Mouse (Mus musculus) midbrain, embryonic 16.5 days (tissue): Measurements from ENCODE around the gene St8sia1. TPM values are rescaled to one million over a fixed set of nuclear protein-coding genes. Genes with fewer than 3 reads are reported as not detected.

ENCODE experiments used
- ATAC-seq: fragments of 200-750 bp; cut with Nextera tagmentation; 2 replicates; pipeline ENCODE4 v1.8.0; 2017; ENCODE audit warnings: moderate TSS enrichment
- H3K27ac ChIP-seq: fragments of 300-500 bp; sonication (generic); 2 replicates; pipeline ENCODE4 v1.5.1; 2014; ENCODE audit warnings: mild to moderate bottlenecking, low read length, mixed read lengths
- H3K27me3 ChIP-seq: fragments of 300-500 bp; sonication (generic); 2 replicates; pipeline ENCODE4 v1.6.1; 2014; ENCODE audit warnings: low read depth, low read length, mixed read lengths; ENCODE audit not compliant: control insufficient read depth, insufficient read depth
- H3K36me3 ChIP-seq: fragments of 300-500 bp; sonication (generic); 2 replicates; pipeline ENCODE4 v1.6.1; 2014; ENCODE audit warnings: mild to moderate bottlenecking, low read length, moderate library complexity, mixed read lengths; ENCODE audit not compliant: control insufficient read depth, insufficient read depth
- H3K4me1 ChIP-seq: fragments of 300-500 bp; sonication (generic); 2 replicates; pipeline ENCODE4 v1.6.1; 2014; ENCODE audit warnings: mild to moderate bottlenecking, low read length, mixed read lengths; ENCODE audit not compliant: control insufficient read depth, insufficient read depth
- H3K4me2 ChIP-seq: fragments of 300-500 bp; sonication (generic); 2 replicates; pipeline ENCODE4 v1.6.1; 2014; ENCODE audit warnings: mild to moderate bottlenecking, low read length, mixed read lengths
- H3K4me3 ChIP-seq: fragments of 300-500 bp; sonication (generic); 2 replicates; pipeline ENCODE4 v1.5.1; 2014; ENCODE audit warnings: low read depth, mild to moderate bottlenecking, low read length, moderate library complexity, mixed read lengths
- H3K9ac ChIP-seq: fragments of 300-500 bp; sonication (generic); 2 replicates; pipeline ENCODE4 v1.6.1; 2014; ENCODE audit warnings: low read depth, low read length, mixed read lengths
- H3K9me3 ChIP-seq: fragments of 300-500 bp; sonication (generic); replicated peaks from 2 replicates; pipeline ENCODE4 v1.6.1; 2014; ENCODE audit warnings: mild to moderate bottlenecking, low read length, mixed read lengths; ENCODE audit not compliant: control insufficient read depth, poor library complexity, severe bottlenecking
- WGBS: fragments of 180-500 bp; shearing (Covaris S2); extraction: QIAGEN DNeasy Blood & Tissue Kit; methylation state at CpG from one replicate; pipeline ENCODE4 v1.1.7; 2014; 5-methylcytosine and 5-hydroxymethylcytosine counted together
- polyA plus RNA-seq: library from polyadenylated mRNA; unstranded; fragments of >200 nt; fragmentation: Nextera tagmentation; extraction: Ambion mirVana; gene quantifications from 2 replicates; pipeline ENCODE4 v1.2.1, GENCODE M21; 2015

St8sia1 gene
- polyA plus RNA-seq, 1 experiment from 2014 or later = 7.5 TPM

GRCm38 (mm10) chr6:142804402-142804801 lies 159.8 kb downstream of the St8sia1 start, which contains the start of gene Sult6b2:
Gene Sult6b2 (minus strand): TSS chr6:142804502.
- no peak within 1 kb of the TSS for H3K27ac ChIP-seq
- H3K4me1 ChIP-seq = no peaks in the 10 kb centered on the region
- H3K9ac ChIP-seq = no peak within 1 kb of the TSS
- no peak within 1 kb of the TSS for H3K4me2 ChIP-seq
- no peak within 1 kb of the TSS for H3K4me3 ChIP-seq
- H3K36me3 ChIP-seq = no peaks in the 10 kb centered on the region
- no peaks in the 10 kb centered on the region for H3K27me3 ChIP-seq
- no peak for ATAC-seq
- H3K9me3 ChIP-seq = no peaks in the 10 kb centered on the region

GRCm38 (mm10) chr6:142802617-142803525 lies 161.4 kb downstream of the St8sia1 start:
- H3K9ac ChIP-seq = no peak overlapping the region
- no peaks in the 10 kb centered on the region for H3K4me1 ChIP-seq
- H3K36me3 ChIP-seq = no peaks in the 10 kb centered on the region
- no peak for ATAC-seq
- no peak overlapping the region for H3K4me2 ChIP-seq
- no peak overlapping the region for H3K27ac ChIP-seq
- 65% methylated on average over 11 of the region's 11 CpGs for WGBS
- H3K27me3 ChIP-seq = no peaks in the 10 kb centered on the region
- H3K4me3 ChIP-seq = no peak overlapping the region
- H3K9me3 ChIP-seq = no peaks in the 10 kb centered on the region

GRCm38 (mm10) chr6:142801687-142802086 lies 162.6 kb downstream of the St8sia1 start:
- Histone ChIP-seq H3K4me3 (no peak overlapping the region), H3K4me1 (no peaks in the 10 kb centered on the region), H3K36me3 (no peaks in the 10 kb centered on the region), H3K4me2 (no peak overlapping the region), H3K27ac (no peak overlapping the region), H3K27me3 (no peaks in the 10 kb centered on the region), H3K9me3 (no peaks in the 10 kb centered on the region), H3K9ac (no peak overlapping the region)
- ATAC-seq = no peak
- WGBS = 75% methylated on average over 5 of the region's 5 CpGs

- Histone ChIP-seq H3K36me3 (no peaks in the 10 kb centered on the region), H3K4me1 (no peaks in the 10 kb centered on the region), H3K27me3 (no peaks in the 10 kb centered on the region), H3K9ac (no peak overlapping the region), H3K4me3 (no peak overlapping the region), H3K27ac (no peak overlapping the region), H3K9me3 (no peaks in the 10 kb centered on the region), H3K4me2 (no peak overlapping the region)
- WGBS = 79% methylated on average over 7 of the region's 7 CpGs
- ATAC-seq = no peak
These were observed 164.4 kb downstream of the St8sia1 start for GRCm38 (mm10) chr6:142799704-142800374.

GRCm38 (mm10) chr6:142798837-142799236 lies 165.4 kb downstream of the St8sia1 start:
- no peak overlapping the region for H3K4me2 ChIP-seq
- 66% methylated on average over 9 of the region's 9 CpGs for WGBS
- no peak overlapping the region for H3K4me3 ChIP-seq
- peaks cover under 1% of the 10 kb centered on the region for H3K4me1 ChIP-seq
- H3K9ac ChIP-seq = no peak overlapping the region
- no peaks in the 10 kb centered on the region for H3K36me3 ChIP-seq
- H3K9me3 ChIP-seq = no peaks in the 10 kb centered on the region
- ATAC-seq = no peak
- H3K27ac ChIP-seq = no peak overlapping the region
- no peaks in the 10 kb centered on the region for H3K27me3 ChIP-seq

GRCm38 (mm10) chr6:142797996-142798395 lies 166.3 kb downstream of the St8sia1 start:
- H3K9ac ChIP-seq = no peak overlapping the region
- no peaks in the 10 kb centered on the region for H3K36me3 ChIP-seq
- H3K4me1 ChIP-seq = peaks cover 8% of the 10 kb centered on the region
- H3K27me3 ChIP-seq = no peaks in the 10 kb centered on the region
- 67% methylated on average over 1 of the region's 1 CpGs for WGBS
- no peak overlapping the region for H3K27ac ChIP-seq
- H3K9me3 ChIP-seq = no peaks in the 10 kb centered on the region
- no peak overlapping the region for H3K4me3 ChIP-seq
- no peak for ATAC-seq
- H3K4me2 ChIP-seq = no peak overlapping the region

- Histone ChIP-seq H3K27ac (no peak overlapping the region), H3K9me3 (no peaks in the 10 kb centered on the region), H3K27me3 (no peaks in the 10 kb centered on the region), H3K4me3 (no peak overlapping the region), H3K9ac (no peak overlapping the region), H3K4me1 (peaks cover 12% of the 10 kb centered on the region), H3K36me3 (no peaks in the 10 kb centered on the region), H3K4me2 (no peak overlapping the region)
- no peak for ATAC-seq
- WGBS = 82% methylated on average over 15 of the region's 15 CpGs
These were observed 168.4 kb downstream of the St8sia1 start for GRCm38 (mm10) chr6:142795655-142796441.

- Histone ChIP-seq H3K27ac (no peak overlapping the region), H3K36me3 (no peaks in the 10 kb centered on the region), H3K4me2 (no peak overlapping the region), H3K4me3 (no peak overlapping the region), H3K27me3 (no peaks in the 10 kb centered on the region), H3K9me3 (no peaks in the 10 kb centered on the region), H3K4me1 (peaks cover 12% of the 10 kb centered on the region), H3K9ac (no peak overlapping the region)
- 93% methylated on average over 9 of the region's 9 CpGs for WGBS
- ATAC-seq = no peak
These were observed 169.2 kb downstream of the St8sia1 start for GRCm38 (mm10) chr6:142795087-142795486.
